Comparison of ENCODE assay signal across 33 mouse cellular contexts in the genomic region with DNA sequence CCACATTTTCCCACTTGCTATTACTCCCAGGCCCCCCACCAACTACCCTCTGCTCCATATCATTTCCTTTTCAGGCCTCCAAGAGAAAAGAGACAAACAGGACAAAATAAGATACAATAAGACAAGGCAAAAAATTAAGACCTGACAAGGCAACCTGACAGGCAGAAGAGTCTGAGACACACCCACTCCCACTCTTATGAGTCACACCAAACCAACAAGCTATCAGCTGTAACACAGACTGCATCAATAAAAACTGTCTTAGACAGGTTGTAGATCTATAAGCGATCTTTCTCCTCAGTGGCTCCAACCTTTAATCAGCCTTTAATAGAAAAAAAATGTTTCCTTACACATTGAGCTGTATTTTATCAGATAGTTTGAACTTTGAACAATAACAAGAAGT.
"Had no signal": no experiment of that assay in that cellular context is flagged by ENCODE, and none has a peak within 500 bp of the region (broad histone marks: within the 10 kb centered on the region; RNA-seq: fewer than 3 reads in every experiment).

No protein-coding gene starts in this region.

- H3K4me2 ChIP-seq: heart, embryonic 11.5 days; heart, embryonic 12.5 days; heart, embryonic 13.5 days; heart, embryonic 15.5 days; hindbrain, embryonic 12.5 days; hindbrain, embryonic 13.5 days; hindbrain, embryonic 14.5 days; hindbrain, embryonic 15.5 days; intestine, embryonic 15.5 days; kidney, embryonic 15.5 days had no signal

- H3K9me3 ChIP-seq: heart, embryonic 10.5 days; heart, embryonic 12.5 days; heart, embryonic 13.5 days; heart, embryonic 15.5 days; hindbrain, embryonic 10.5 days; hindbrain, embryonic 12.5 days; hindbrain, embryonic 13.5 days; hindbrain, embryonic 15.5 days; intestine, embryonic 15.5 days; kidney, embryonic 15.5 days had no signal

- H3K4me3 ChIP-seq: heart, embryonic 10.5 days; heart, embryonic 12.5 days; heart, embryonic 13.5 days; heart, embryonic 15.5 days; hindbrain, embryonic 10.5 days; hindbrain, embryonic 12.5 days; hindbrain, embryonic 13.5 days; hindbrain, embryonic 15.5 days; intestine, embryonic 15.5 days; kidney, embryonic 15.5 days; layer of hippocampus, adult 2 months had no signal

- H3K36me3 ChIP-seq: heart, embryonic 10.5 days; heart, embryonic 12.5 days; heart, embryonic 13.5 days; heart, embryonic 15.5 days; hindbrain, embryonic 10.5 days; hindbrain, embryonic 12.5 days; hindbrain, embryonic 13.5 days; hindbrain, embryonic 15.5 days; intestine, embryonic 15.5 days; kidney, embryonic 15.5 days had no signal

- DNase-seq: heart, postnatal 10 days; heart, postnatal 14 days; heart, postnatal 36 days; heart, postnatal 4 days; kidney, adult 11 months; kidney, adult 18-20 months; kidney, adult 2 months; kidney, adult 8-10 months; kidney, adult 9 months; kidney, postnatal 10 days; kidney, postnatal 14 days; kidney, postnatal 25 days; kidney, postnatal 36 days; kidney, postnatal 4 days had no signal

- H3K27ac ChIP-seq: heart, embryonic 10.5 days; heart, embryonic 13.5 days; heart, embryonic 15.5 days; hindbrain, embryonic 10.5 days; hindbrain, embryonic 12.5 days; hindbrain, embryonic 13.5 days; hindbrain, embryonic 14.5 days; hindbrain, embryonic 15.5 days; hindbrain, postnatal 0 days; intestine, embryonic 15.5 days; kidney, embryonic 15.5 days; kidney, postnatal 0 days had no signal

- ATAC-seq: hindbrain, embryonic 16.5 days; hindbrain, postnatal 0 days; inflammation-experienced regulatory T-cells, adult 6 months; intestine, embryonic 15.5 days; intestine, embryonic 16.5 days; intestine, postnatal 0 days had no signal

- H3K4me1 ChIP-seq: heart, embryonic 10.5 days; heart, embryonic 12.5 days; heart, embryonic 13.5 days; heart, embryonic 15.5 days; hindbrain, embryonic 10.5 days; hindbrain, embryonic 12.5 days; hindbrain, embryonic 13.5 days; hindbrain, embryonic 15.5 days; intestine, embryonic 15.5 days; kidney, embryonic 15.5 days had no signal

- H3K27me3 ChIP-seq: heart, embryonic 12.5 days; heart, embryonic 13.5 days; heart, embryonic 15.5 days; hindbrain, embryonic 12.5 days; hindbrain, embryonic 13.5 days; hindbrain, embryonic 15.5 days; intestine, embryonic 15.5 days; kidney, embryonic 15.5 days had no signal

- H3K9ac ChIP-seq: heart, embryonic 12.5 days; heart, embryonic 13.5 days; heart, embryonic 15.5 days; hindbrain, embryonic 12.5 days; hindbrain, embryonic 13.5 days; hindbrain, embryonic 14.5 days; hindbrain, embryonic 15.5 days; intestine, embryonic 15.5 days; kidney, embryonic 15.5 days had no signal
